Mouse (Mus musculus) limb, embryonic 14.5 days (tissue): ENCODE data around the gene Gbgt1. TPM values are rescaled to one million over a fixed set of nuclear protein-coding genes. Genes with fewer than 3 reads are reported as not detected.
A peak's percentile ranks its signal among the peaks of the same experiment; 100 is the strongest.

ENCODE experiments used
- ATAC-seq: fragments of 200-750 bp; cut with Nextera tagmentation; 2 replicates; pipeline ENCODE4 v1.8.0; 2017; ENCODE audit warnings: low read depth, moderate number of reproducible peaks, moderate TSS enrichment; ENCODE audit not compliant: low FRiP score
- DNase-seq: peaks from one replicate; pipeline ENCODE4 v3.0.0-alpha.2; 2015; ENCODE audit warnings: low spot score
- H3K27ac ChIP-seq: fragments of 300-500 bp; sonication (generic); replicated peaks from 2 replicates; pipeline ENCODE4 v1.5.1; 2014; ENCODE audit warnings: low read depth, mild to moderate bottlenecking, low read length, moderate library complexity, mixed read lengths
- H3K27me3 ChIP-seq: fragments of 300-500 bp; sonication (generic); 2 replicates; pipeline ENCODE4 v1.6.1; 2014; ENCODE audit warnings: low read length, mixed read lengths; ENCODE audit not compliant: control insufficient read depth, insufficient read depth
- H3K36me3 ChIP-seq: fragments of 300-500 bp; sonication (generic); 2 replicates; pipeline ENCODE4 v1.6.1; 2014; ENCODE audit warnings: mild to moderate bottlenecking, low read length, moderate library complexity, mixed read lengths; ENCODE audit not compliant: control insufficient read depth, insufficient read depth
- H3K4me1 ChIP-seq: fragments of 300-500 bp; sonication (generic); 2 replicates; pipeline ENCODE4 v1.6.1; 2014; ENCODE audit warnings: antibody characterized with exemption, low read length, mixed read lengths; ENCODE audit not compliant: control insufficient read depth, insufficient read depth
- H3K4me2 ChIP-seq: fragments of 300-500 bp; sonication (generic); replicated peaks from 2 replicates; pipeline ENCODE4 v1.6.1; 2014; ENCODE audit warnings: low read depth, mild to moderate bottlenecking, low read length, moderate library complexity; ENCODE audit not compliant: severe bottlenecking
- H3K4me3 ChIP-seq: fragments of 300-500 bp; sonication (generic); replicated peaks from 2 replicates; pipeline ENCODE4 v1.5.1; 2014; ENCODE audit warnings: low read length
- H3K9ac ChIP-seq: fragments of 300-500 bp; sonication (generic); 2 replicates; pipeline ENCODE4 v1.6.1; 2014; ENCODE audit warnings: mild to moderate bottlenecking, low read depth, low read length, moderate library complexity; ENCODE audit not compliant: severe bottlenecking
- H3K9me3 ChIP-seq: fragments of 300-500 bp; sonication (generic); 2 replicates; pipeline ENCODE4 v1.6.1; 2016; ENCODE audit warnings: low read length; ENCODE audit not compliant: control insufficient read depth
- POLR2A ChIP-seq: fragments of 200-500 bp; IDR thresholded peaks from 2 replicates; pipeline ENCODE4 v1.8.0; 2012; ENCODE audit warnings: inconsistent platforms, mild to moderate bottlenecking, moderate library complexity, borderline replicate concordance; ENCODE audit not compliant: insufficient read depth, insufficient read length; ENCODE audit errors: extremely low read depth
- WGBS: fragments of 180-500 bp; shearing (Covaris S2); extraction: QIAGEN DNeasy Blood & Tissue Kit; methylation state at CpG from one replicate; pipeline ENCODE4 v1.1.7; 2014; 5-methylcytosine and 5-hydroxymethylcytosine counted together
- polyA plus RNA-seq, 2 experiments: library from polyadenylated mRNA; depleted of rRNA in 1 of 2; stranded (reverse) in 1 of 2; unstranded in 1 of 2; fragments of >200 nt; fragmentation: Nextera tagmentation in 1 of 2; extraction: Ambion mirVana in 1 of 2; gene quantifications; 2 replicates each; pipeline versions ENCODE4 v1.2.1 to v1.2.3; 2012 to 2014

Gbgt1 gene
- polyA plus RNA-seq, 2 experiments, result 1.0 to 2.1 TPM

GRCm38 (mm10) chr2:28521571-28522151, 25.0 kb downstream of the Gbgt1 start:
- H3K27ac ChIP-seq, result no peak overlapping the region
- peaks cover 51% of the 10 kb centered on the region for H3K4me1 ChIP-seq
- no peak overlapping the region for H3K4me2 ChIP-seq
- ATAC-seq (no peak), DNase-seq (no peak)
- no peaks in the 10 kb centered on the region; the same call in 1 of the 2 replicates for H3K36me3 ChIP-seq
- no peaks in the 10 kb centered on the region for H3K9me3 ChIP-seq
- WGBS, result 80% methylated on average over 5 of the region's 6 CpGs
- H3K27me3 ChIP-seq, result no peaks in the 10 kb centered on the region
- H3K9ac ChIP-seq, result peak overlapping the region; percentile 31; the same call in 1 of the 2 replicates
- no peak overlapping the region for H3K4me3 ChIP-seq
- no peak for TF ChIP-seq POLR2A

- no peak for DNase-seq
- Histone ChIP-seq H3K9me3 (no peaks in the 10 kb centered on the region), H3K36me3 (no peaks in the 10 kb centered on the region), H3K27ac (no peak overlapping the region), H3K9ac (no peak overlapping the region), H3K4me1 (peaks cover 50% of the 10 kb centered on the region), H3K27me3 (no peaks in the 10 kb centered on the region), H3K4me2 (no peak overlapping the region), H3K4me3 (no peak overlapping the region)
- ATAC-seq, result no peak
- 67% methylated on average over 4 of the region's 4 CpGs for WGBS
- no peak for TF ChIP-seq POLR2A
Measured at GRCm38 (mm10) chr2:28522166-28522565, 25.5 kb downstream of the Gbgt1 start.

DNA sequence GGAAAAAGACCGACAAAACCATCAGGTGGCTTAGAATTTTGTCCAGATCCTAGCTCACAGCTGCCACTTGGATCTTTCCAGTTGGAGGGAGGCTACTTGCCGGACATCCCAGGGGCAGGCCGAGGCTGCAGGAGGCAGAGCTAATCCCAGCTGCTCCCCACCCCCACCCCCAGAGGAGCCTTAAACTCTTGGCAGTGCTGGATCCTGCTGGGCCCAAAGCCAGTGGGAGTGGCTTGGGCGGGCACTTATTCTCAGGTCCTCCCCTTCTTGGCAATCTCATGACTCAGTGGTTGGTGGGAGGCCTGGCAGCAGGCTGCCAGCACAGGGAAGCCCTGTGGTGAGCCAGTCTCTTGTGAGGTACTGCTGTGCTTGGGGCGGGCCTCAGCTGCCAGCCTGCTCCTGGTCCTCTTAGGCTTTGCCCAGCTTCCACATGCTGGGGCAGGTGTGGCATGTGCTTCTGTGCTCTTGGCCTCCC, 27.0 kb downstream of the Gbgt1 start:
- Histone ChIP-seq H3K9me3 (no peaks in the 10 kb centered on the region), H3K4me2 (no peak overlapping the region), H3K36me3 (no peaks in the 10 kb centered on the region), H3K27me3 (no peaks in the 10 kb centered on the region), H3K27ac (no peak overlapping the region), H3K4me3 (no peak overlapping the region), H3K9ac (no peak overlapping the region), H3K4me1 (peaks cover 39% of the 10 kb centered on the region)
- DNase-seq, result peak; percentile 89
- ATAC-seq, result peak; percentile 72
- 5% methylated on average over 4 of the region's 5 CpGs for WGBS
- TF ChIP-seq POLR2A, result no peak

- peaks cover 39% of the 10 kb centered on the region for H3K4me1 ChIP-seq
- WGBS, result 84% methylated on average over 10 of the region's 10 CpGs
- TF ChIP-seq POLR2A, result no peak
- DNase-seq (no peak), ATAC-seq (no peak)
- no peak overlapping the region for H3K4me2 ChIP-seq
- H3K36me3 ChIP-seq, result no peaks in the 10 kb centered on the region
- no peak overlapping the region for H3K9ac ChIP-seq
- H3K4me3 ChIP-seq, result no peak overlapping the region
- H3K27ac ChIP-seq, result no peak overlapping the region
- no peaks in the 10 kb centered on the region for H3K9me3 ChIP-seq
- no peaks in the 10 kb centered on the region for H3K27me3 ChIP-seq
Measured at GRCm38 (mm10) chr2:28524406-28524805, 27.7 kb downstream of the Gbgt1 start.

DNA sequence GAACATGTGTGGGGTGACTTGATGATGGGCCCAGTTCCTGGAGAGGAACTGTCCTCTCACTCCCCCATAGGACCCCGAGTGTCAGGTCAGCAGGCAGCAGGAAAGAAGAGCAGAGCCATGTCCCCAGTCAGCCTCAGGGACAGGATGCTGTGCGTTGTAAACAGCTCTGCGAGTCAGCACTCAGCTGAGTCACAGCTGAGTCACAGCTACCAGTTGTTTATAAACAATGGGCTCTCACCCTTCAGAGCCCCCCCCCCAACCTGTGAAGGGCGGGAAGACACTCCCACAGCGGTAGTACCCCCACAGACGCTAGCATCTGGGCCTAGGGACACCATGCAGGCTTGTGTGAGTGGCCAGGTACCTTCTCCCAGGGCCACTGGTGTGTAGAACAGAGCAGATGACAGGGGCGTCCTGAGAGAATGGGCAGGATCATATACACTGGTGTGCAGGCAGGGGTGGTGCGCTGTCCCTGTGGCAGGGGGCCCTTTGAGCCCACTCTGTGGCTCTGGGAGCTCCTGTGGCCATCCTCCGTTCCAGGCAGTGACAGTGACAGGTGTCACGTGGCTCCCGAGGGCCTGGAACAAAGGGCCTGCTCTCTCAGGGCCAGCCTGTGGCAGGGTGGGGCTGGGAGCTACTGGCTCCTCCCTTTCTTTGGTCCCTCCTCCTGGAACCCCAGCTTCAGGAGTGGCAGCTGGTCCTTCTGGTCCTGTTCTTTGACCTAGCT, 28.7 kb downstream of the Gbgt1 start:
- Histone ChIP-seq H3K27me3 (no peaks in the 10 kb centered on the region), H3K27ac (peak overlapping the region; percentile 58), H3K9me3 (no peaks in the 10 kb centered on the region), H3K9ac (no peak overlapping the region), H3K4me1 (peaks cover 49% of the 10 kb centered on the region), H3K36me3 (no peaks in the 10 kb centered on the region), H3K4me2 (no peak overlapping the region), H3K4me3 (no peak overlapping the region)
- no peak for TF ChIP-seq POLR2A
- 25% methylated on average over 11 of the region's 11 CpGs for WGBS
- DNase-seq (no peak), ATAC-seq (peak; percentile 55)
